Mouse (Mus musculus): ENCODE results near the gene Opn5. TPM values are rescaled to one million over a fixed set of nuclear protein-coding genes. Genes with fewer than 3 reads are reported as not detected.

Opn5 gene
- polyA plus RNA-seq, 2 experiments = not detected

GRCm38 (mm10) chr17:42580623-42581022, 30.6 kb downstream of the Opn5 start:
- no peaks in the 10 kb centered on the region for H3K4me1 ChIP-seq (replicated peaks; ENCODE audit: control insufficient read depth in 2 of 2, insufficient read depth in 2 of 2, low read length in 1 of 2)
- H3K4me3 ChIP-seq (ENCODE audit: insufficient read depth in 1 of 2, low read depth in 2 of 2, low read length in 2 of 2) = no peak overlapping the region
- H3K9me3 ChIP-seq (ENCODE audit: control insufficient read depth, low read length) = no peaks in the 10 kb centered on the region
- 43% methylated on average over 4 of the region's 4 CpGs for WGBS (ENCODE audit: insufficient replicate concordance)
- H3K9ac ChIP-seq (replicated peaks) = no peak overlapping the region
- H3K36me3 ChIP-seq (replicated peaks; ENCODE audit: control insufficient read depth, insufficient read depth, low read depth) = no peaks in the 10 kb centered on the region
- H3K27me3 ChIP-seq (ENCODE audit: control insufficient read depth, insufficient read depth, low read length) = no peaks in the 10 kb centered on the region
- no peak overlapping the region for H3K4me2 ChIP-seq (ENCODE audit: low read depth)
- TF ChIP-seq EP300 (IDR thresholded peaks at IDR 0.05; ENCODE audit: low read depth) (no peak), CTCF (IDR thresholded peaks at IDR 0.05; ENCODE audit: low read depth) (no peak)
- DNase-seq (ENCODE audit: low read depth in 3 of 3, low spot score in 3 of 3) (no peak), ATAC-seq (ENCODE audit: insufficient read depth) (no peak)
- H3K27ac ChIP-seq = no peak overlapping the region

GRCm38 (mm10) chr17:42580196-42580595, 31.0 kb downstream of the Opn5 start:
- H3K4me2 ChIP-seq (ENCODE audit: low read depth) = no peak overlapping the region
- H3K9ac ChIP-seq (replicated peaks) = no peak overlapping the region
- H3K4me1 ChIP-seq (replicated peaks; ENCODE audit: control insufficient read depth in 2 of 2, insufficient read depth in 2 of 2, low read length in 1 of 2) = no peaks in the 10 kb centered on the region
- no peaks in the 10 kb centered on the region for H3K9me3 ChIP-seq (ENCODE audit: control insufficient read depth, low read length)
- 56% methylated on average over 3 of the region's 3 CpGs for WGBS (ENCODE audit: insufficient replicate concordance)
- no peak for DNase-seq (ENCODE audit: low read depth in 3 of 3, low spot score in 3 of 3)
- TF ChIP-seq EP300 (IDR thresholded peaks at IDR 0.05; ENCODE audit: low read depth) = no peak
- no peak overlapping the region for H3K4me3 ChIP-seq (ENCODE audit: insufficient read depth in 1 of 2, low read depth in 2 of 2, low read length in 2 of 2)
- H3K27ac ChIP-seq = no peak overlapping the region
- H3K27me3 ChIP-seq (ENCODE audit: control insufficient read depth, insufficient read depth, low read length) = no peaks in the 10 kb centered on the region
- ATAC-seq (ENCODE audit: insufficient read depth) = no peak
- H3K36me3 ChIP-seq (replicated peaks; ENCODE audit: control insufficient read depth, insufficient read depth, low read depth) = no peaks in the 10 kb centered on the region

GRCm38 (mm10) chr17:42576671-42577168, 34.5 kb downstream of the Opn5 start:
- no peak overlapping the region for H3K4me3 ChIP-seq (ENCODE audit: insufficient read depth in 1 of 2, low read depth in 2 of 2, low read length in 2 of 2)
- DNase-seq (ENCODE audit: low read depth in 3 of 3, low spot score in 3 of 3) = no peak
- H3K9ac ChIP-seq (replicated peaks) = no peak overlapping the region
- H3K4me2 ChIP-seq (ENCODE audit: low read depth) = no peak overlapping the region
- H3K27me3 ChIP-seq (ENCODE audit: control insufficient read depth, insufficient read depth, low read length) = no peaks in the 10 kb centered on the region
- no peak for TF ChIP-seq EP300 (IDR thresholded peaks at IDR 0.05; ENCODE audit: low read depth)
- no peak for TF ChIP-seq CTCF (IDR thresholded peaks at IDR 0.05; ENCODE audit: low read depth)
- no peaks in the 10 kb centered on the region for H3K9me3 ChIP-seq (ENCODE audit: control insufficient read depth, low read length)
- no peak overlapping the region for H3K27ac ChIP-seq
- no peak for ATAC-seq (ENCODE audit: insufficient read depth)
- 58% methylated on average over 6 of the region's 6 CpGs for WGBS (ENCODE audit: insufficient replicate concordance)
- no peaks in the 10 kb centered on the region for H3K4me1 ChIP-seq (replicated peaks; ENCODE audit: control insufficient read depth in 2 of 2, insufficient read depth in 2 of 2, low read length in 1 of 2)
- no peaks in the 10 kb centered on the region for H3K36me3 ChIP-seq (replicated peaks; ENCODE audit: control insufficient read depth, insufficient read depth, low read depth)

GRCm38 (mm10) chr17:42573786-42574185, 37.4 kb downstream of the Opn5 start:
- no peak for TF ChIP-seq EP300 (IDR thresholded peaks at IDR 0.05; ENCODE audit: low read depth)
- no peak for TF ChIP-seq CTCF (IDR thresholded peaks at IDR 0.05; ENCODE audit: low read depth)
- whole genome bisulfite sequencing (ENCODE audit: insufficient replicate concordance) = 66% methylated on average over 8 of the region's 8 CpGs
- Histone ChIP-seq H3K9ac (replicated peaks) (no peak overlapping the region), H3K36me3 (replicated peaks; ENCODE audit: control insufficient read depth, insufficient read depth, low read depth) (no peaks in the 10 kb centered on the region), H3K4me2 (ENCODE audit: low read depth) (no peak overlapping the region), H3K9me3 (ENCODE audit: control insufficient read depth, low read length) (no peaks in the 10 kb centered on the region), H3K4me1 (replicated peaks; ENCODE audit: control insufficient read depth in 2 of 2, insufficient read depth in 2 of 2, low read length in 1 of 2) (no peaks in the 10 kb centered on the region), H3K27me3 (ENCODE audit: control insufficient read depth, insufficient read depth, low read length) (no peaks in the 10 kb centered on the region), H3K27ac (no peak overlapping the region), H3K4me3 (ENCODE audit: insufficient read depth in 1 of 2, low read depth in 2 of 2, low read length in 2 of 2) (no peak overlapping the region)
- ATAC-seq (ENCODE audit: insufficient read depth) = no peak
- no peak for DNase-seq (ENCODE audit: low read depth in 3 of 3, low spot score in 3 of 3)

- no peak overlapping the region for H3K4me2 ChIP-seq (ENCODE audit: low read depth)
- H3K4me3 ChIP-seq (ENCODE audit: insufficient read depth in 1 of 2, low read depth in 2 of 2, low read length in 2 of 2) = no peak overlapping the region
- H3K36me3 ChIP-seq (replicated peaks; ENCODE audit: control insufficient read depth, insufficient read depth, low read depth) = no peaks in the 10 kb centered on the region
- no peaks in the 10 kb centered on the region for H3K4me1 ChIP-seq (replicated peaks; ENCODE audit: control insufficient read depth in 2 of 2, insufficient read depth in 2 of 2, low read length in 1 of 2)
- 67% methylated on average over 2 of the region's 2 CpGs for WGBS (ENCODE audit: insufficient replicate concordance)
- no peaks in the 10 kb centered on the region for H3K27me3 ChIP-seq (ENCODE audit: control insufficient read depth, insufficient read depth, low read length)
- no peak for TF ChIP-seq CTCF (IDR thresholded peaks at IDR 0.05; ENCODE audit: low read depth)
- TF ChIP-seq EP300 (IDR thresholded peaks at IDR 0.05; ENCODE audit: low read depth) = no peak
- no peaks in the 10 kb centered on the region for H3K9me3 ChIP-seq (ENCODE audit: control insufficient read depth, low read length)
- no peak for DNase-seq (ENCODE audit: low read depth in 3 of 3, low spot score in 3 of 3)
- H3K27ac ChIP-seq = no peak overlapping the region
- ATAC-seq (ENCODE audit: insufficient read depth) = no peak
- H3K9ac ChIP-seq (replicated peaks) = no peak overlapping the region
These were observed 61.6 kb downstream of the Opn5 start for GRCm38 (mm10) chr17:42549578-42549977.

All from liver, embryonic 14.5 days (tissue).